Mouse (Mus musculus): ENCODE data around the gene Arxes2.

- TF ChIP-seq CTCF (conservative IDR thresholded peaks at IDR 0.05; ENCODE audit: low read length) (no peak), NANOG (IDR thresholded peaks at IDR 0.05; ENCODE audit: borderline replicate concordance, low read length) (no peak), POU5F1 (IDR thresholded peaks at IDR 0.05; ENCODE audit: borderline replicate concordance, low read length) (no peak)
Observed at GRCm38 (mm10) chrX:136043726-136044125, 50.1 kb downstream of the Arxes2 start.

Measured in E14TG2a.4 (cell line).